Mouse (Mus musculus): ENCODE measurements around the gene Macrod1.

The Macrod1 gene

DNA sequence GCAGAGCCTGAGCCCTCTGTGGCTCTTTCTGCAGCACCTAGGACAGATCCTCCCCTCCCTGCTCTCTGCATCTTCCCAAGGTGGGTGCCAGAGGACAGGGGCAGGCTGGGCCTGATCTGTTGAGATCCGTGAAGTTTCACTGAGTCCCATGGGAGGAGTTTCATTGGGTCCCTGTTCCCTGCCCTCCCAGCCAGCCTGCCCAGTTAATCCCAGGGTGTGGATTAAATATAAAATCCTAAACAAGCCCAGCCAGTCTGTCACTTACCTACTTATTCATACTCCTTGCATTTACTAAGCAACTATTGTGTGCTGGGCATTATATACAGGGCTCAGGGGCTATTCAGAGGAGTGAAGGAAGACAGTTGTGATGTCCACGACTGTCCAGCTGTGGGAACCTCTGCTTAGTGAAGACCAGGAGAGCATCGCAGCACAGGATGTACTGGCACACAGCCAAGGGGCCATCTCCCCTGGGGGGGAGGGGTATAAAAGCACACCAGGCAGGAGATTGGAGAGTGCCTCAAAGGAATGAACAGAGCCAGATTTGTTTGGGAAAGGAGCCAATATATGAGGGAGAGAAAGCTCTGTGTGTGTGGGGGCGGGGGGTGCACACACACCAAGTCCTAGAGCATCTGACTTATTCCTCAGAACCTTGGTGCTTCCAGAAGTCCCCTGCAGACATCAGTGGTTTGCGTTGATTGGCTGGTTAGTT, 85.8 kb downstream of the Macrod1 start:
- no peak for DNase-seq (ENCODE audit: extremely low spot score)

DNA sequence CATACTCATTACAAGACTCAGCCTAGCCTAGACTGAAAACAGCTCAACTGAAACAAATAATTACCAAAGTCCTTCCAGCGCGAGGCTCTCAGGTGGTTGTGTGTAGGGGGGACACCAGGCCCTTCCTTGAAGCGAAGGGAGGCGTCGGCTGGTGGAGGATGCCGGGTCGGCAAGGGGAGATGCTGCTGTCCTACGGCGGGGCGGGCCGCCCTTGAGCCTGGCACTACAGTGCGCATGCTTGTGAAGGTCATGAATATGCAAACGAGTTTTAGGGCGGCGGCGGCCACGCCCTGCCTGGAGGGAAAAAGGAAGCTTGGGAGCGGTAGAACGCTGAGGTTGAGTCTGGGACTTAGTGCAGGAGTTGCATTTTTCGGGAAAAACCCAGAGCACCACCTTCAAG, 87.2 kb downstream of the Macrod1 start:
- peak; percentile 75 for DNase-seq (ENCODE audit: extremely low spot score)

DNA sequence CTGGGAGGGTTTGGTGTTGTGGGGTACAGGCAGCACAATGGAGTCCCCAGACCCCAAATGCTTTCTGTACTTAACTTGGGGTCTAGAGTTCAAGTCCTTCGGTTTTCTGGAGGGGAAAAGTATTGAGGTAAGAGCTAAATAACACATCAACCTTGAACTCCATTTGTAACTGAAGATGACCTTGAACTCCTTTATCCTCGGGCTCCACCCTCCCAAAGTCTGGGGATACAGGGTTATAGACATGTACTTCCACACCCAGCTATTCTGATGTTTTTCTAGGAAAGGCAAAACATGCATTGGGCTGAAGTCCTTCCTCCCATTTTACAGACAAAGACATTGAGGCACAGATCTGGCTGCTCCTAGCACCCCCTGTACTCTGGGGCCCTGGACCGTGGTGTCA, 87.8 kb downstream of the Macrod1 start:
- DNase-seq (ENCODE audit: extremely low spot score), result no peak

DNA sequence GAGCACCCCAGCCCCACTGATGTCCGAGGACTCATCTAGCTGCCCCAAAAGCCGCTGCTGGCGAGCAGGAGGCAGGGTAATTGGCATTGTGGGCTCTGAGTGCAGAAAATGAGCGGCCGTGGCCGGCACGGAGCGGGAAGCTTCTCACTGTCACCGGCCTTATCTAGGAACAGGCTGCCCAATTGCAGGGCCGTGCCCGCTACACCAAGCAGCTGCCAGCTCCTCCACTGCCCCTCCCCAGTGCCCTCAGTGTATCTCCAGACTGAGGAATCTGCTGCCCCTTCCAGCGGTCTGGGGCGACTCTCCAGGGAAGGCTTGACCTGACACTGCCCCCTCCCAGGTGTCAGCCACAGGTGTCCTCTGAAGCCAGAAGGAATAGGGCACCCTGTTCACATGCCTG, 89.8 kb downstream of the Macrod1 start:
- no peak for DNase-seq (ENCODE audit: extremely low spot score)

DNA sequence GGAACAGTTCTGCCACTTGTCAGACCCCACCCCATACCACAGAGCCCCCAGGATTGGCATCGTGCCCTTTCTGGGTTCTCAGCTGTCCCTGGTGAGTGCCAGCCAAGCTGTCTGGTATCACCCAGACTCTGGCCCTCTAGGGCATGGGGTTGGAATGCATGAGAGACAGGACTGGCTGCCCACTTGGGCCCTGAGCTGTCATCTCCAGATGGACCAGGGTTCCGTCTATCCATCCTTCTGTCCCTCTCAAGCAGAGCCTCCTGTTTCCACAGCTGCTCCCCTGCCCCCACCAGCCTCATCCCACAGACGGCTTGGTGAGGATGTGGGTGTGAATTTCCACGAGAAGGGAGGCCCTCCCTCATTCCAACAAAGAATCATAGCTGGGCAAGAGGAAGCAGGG, 91.5 kb downstream of the Macrod1 start:
- DNase-seq (ENCODE audit: extremely low spot score), result no peak

DNA sequence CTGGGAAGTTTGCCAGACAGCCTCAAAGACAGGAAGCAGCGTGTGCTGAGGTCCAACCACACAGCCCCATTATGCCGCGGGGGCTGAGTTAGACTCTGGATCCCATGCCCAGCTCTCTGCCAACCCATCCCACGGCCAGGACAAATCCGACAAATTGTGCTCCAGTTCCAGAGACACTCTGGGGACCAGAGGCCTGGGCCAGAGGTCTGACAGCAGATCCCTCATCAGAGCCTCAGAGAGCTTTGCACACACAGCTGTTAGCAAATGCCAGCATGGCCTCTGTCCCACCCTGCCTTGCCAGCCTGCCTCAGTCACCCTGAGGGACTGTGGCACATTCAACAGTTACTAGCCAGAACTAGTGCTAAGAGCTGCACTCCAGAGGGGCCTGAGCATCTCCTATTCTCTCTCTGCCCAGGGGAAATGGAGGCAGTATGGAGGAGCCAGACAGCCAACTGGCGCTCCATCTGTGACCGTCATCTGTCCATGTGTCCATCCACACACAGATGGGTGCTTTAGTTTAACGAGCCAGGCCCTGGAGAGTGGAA, 92.0 kb downstream of the Macrod1 start:
- no peak for DNase-seq (ENCODE audit: extremely low spot score)

DNA sequence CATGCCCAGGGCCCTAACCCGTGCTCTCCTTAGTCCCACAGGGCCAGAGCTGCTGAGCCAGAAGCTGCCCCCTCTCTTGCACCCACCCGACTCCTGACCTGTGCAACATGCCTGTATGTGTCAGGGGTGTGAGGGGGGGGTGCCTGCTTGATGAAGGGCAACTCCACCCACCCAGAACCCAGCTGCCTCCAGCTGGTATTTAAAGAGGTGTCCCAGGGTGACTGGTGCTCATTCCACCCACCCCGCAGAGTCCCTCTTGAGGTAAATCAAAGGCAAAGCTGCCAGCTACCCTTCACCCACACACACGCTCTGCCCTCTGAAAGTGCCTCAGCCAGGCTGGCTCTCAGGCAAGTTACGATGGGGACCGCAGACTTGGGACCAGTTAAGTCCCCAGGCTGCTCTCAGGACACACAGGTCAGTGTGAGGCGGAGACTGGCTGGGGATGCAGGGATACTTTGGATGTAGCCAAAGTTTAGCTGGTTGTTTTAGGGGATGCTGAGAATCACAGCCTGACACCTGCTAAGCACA, 92.6 kb downstream of the Macrod1 start:
- no peak for DNase-seq (ENCODE audit: extremely low spot score)

DNA sequence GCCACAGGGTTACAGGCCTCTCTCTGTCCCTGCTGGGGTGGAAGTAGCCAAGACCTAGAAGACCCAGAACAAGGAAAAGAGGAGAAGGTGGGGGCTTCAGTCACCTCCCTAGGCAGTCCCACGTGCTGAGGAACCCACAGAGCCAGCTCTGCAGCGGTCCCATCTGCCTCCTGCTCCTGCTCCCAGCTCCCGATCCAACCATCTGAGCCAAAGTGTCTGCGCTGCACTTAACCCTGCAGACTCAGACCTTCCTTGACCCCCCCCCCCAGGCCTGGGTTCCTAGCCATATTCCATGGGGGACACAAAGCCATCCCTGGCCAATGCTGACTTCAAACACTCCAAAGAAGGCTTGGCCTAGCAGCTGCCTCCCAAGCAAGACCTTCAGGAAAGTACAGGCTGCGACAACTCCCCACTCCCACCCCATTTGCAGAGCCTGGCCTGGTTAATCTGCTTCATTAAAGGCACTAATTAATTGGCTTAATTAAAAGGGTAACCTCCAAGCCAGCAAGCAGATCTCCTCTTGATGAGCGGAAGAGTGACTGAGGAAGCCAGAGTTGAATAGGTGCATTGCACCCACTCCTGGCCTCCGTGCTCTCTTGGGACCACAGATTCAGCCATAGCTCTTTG, 94.8 kb downstream of the Macrod1 start:
- no peak for DNase-seq (ENCODE audit: extremely low spot score)

DNA sequence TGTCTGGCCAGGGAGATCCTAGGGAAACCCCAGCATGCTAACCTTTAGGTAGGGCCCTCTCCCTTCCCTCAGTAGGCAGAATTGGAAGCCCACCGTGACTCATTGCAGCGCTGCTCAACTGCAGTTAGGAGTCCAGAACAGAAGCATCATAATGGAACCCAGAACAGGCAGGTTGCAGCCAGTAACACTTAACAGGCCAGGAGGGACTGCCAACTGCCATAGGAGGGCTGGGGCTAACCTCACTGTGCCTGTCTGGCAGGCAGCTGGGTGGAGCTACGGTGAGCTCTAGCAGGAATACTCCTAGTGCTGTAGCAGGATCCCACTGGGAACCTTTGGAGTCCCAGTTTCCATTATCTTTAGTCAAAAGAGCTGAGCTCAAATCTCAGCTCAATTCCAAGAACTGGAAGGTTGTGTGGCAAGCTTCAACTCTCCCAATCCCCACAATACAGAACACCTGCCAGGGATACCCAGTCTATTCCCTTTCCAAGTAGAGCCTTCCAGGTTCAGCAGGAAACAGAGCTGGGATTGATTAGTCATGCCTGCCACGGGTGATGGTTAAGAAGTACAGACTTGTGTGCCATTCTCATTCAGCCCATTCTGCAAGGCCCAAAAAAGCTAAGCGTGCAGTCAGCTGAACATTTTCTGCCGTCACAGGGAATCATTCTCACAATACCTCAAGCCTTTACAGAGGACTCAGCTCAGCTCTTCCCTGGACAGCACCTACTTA, 95.5 kb downstream of the Macrod1 start:
- DNase-seq (ENCODE audit: extremely low spot score), result no peak

DNA sequence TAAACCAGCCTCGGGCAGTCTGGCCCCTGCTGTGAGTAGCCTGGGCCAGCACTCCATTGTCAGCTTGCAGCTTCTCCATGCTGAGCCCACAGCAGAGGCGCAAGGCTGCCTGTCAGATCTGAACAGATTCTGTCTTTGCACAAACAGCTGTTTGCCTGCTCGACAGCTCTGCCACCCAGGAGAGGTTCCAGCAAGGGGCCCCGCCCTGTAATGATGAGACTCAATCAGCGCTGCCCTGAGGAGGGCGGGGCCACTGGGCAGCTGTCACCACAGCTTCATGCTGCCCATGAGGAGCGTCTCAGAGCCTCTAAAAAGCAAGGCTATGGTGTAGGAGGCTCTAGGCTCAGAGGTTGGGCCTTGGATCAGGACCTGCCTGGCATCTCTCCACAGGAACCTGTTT, 96.6 kb downstream of the Macrod1 start:
- no peak for DNase-seq (ENCODE audit: extremely low spot score)

DNA sequence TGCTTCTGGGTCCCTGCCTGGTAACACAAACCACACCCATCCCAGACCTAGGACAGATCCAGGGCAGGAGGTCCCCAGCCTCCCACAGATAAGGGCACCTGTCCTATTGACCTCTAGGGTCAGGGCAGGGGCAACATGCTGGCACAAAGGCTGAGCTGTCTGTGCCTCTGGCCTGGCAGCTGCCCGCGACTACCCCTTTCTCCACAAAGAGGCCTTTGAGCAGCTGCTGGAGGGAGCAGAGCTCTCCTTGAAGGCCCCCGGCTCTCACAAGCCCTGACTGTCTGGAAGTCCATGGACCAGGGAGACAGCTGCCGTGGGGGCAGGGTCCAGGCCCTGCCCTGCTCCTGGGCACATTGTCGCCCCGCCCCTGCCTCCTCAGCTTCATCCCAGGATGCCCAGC, 98.6 kb downstream of the Macrod1 start:
- DNase-seq (ENCODE audit: extremely low spot score), result no peak

DNA sequence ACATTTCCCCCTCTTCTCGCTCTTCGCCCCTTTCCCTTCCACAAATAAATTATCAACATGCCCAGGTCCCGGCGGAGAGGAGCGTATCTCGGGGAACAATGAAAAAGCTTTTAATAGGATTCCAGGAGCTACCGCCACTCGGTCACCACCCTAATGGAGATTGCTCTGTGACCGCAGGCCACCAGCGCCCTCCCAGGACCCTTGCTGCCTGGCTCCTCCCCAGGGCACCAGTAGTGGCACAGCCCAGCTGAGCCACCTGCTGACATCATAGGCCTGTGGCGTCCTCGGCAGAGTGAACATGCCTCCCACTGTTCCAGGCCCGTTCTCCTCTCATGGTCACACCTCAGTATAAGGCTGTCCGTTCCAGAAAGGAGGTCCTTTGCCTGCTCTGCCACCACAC, 101.1 kb downstream of the Macrod1 start:
- no peak for DNase-seq (ENCODE audit: extremely low spot score)

DNA sequence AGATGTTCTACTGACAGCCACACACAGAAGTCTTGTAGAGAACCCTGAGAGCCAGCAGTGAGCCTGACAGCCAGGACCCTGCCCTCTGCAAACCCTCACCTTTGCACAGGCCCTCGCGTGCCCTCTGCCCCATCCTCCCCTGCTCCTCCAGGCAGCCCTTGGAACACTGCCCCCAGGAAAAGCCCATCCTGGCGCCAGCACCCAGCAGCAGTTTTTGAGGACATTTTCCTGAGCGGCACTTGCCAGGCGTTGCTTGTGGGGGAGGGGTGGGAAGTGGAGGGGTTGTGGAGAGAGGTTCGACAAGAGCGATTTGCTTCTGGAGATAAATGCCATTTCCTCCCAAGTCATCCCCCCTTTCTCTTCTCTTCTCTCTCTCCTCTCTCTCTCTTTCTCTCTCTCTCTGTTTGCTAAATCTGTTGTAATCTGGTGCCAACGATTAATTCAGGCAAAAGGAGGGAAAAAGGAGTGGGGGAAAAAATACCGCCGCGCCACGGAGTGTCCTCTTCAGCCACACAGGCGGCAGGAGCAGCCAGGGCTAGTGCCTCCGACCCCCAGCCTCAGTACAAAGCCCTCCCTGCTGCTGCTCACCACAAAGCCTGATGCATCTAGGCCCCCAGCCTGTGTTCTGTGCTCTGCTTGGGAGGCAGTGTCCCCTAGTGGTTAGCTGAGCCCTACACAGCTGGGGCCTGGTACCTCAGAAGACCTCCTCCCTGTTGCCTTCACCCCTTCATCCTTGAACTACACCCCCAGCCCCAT, 103.7 kb downstream of the Macrod1 start:
- peak; percentile 64 for DNase-seq (ENCODE audit: extremely low spot score)

DNA sequence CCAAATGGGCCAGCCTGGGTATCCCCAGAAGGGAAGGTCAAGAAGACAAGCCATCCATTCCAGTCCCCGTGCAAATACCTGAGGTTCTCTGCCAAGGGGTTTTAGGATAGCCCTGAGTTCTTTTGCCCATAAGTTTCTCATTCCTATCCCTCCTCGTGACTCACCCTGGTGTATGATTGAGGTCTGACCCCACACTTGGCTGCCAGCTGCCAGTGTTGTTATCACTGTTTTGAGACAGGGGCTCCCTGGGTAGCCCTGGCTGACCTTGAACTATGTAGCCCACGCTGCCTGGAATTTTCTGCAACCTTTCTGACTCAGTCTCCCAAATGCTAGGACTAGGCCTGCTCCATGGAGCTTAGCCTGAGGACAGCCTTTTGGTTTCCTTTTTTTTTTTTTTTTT, 104.5 kb downstream of the Macrod1 start:
- no peak for DNase-seq (ENCODE audit: extremely low spot score)

DNA sequence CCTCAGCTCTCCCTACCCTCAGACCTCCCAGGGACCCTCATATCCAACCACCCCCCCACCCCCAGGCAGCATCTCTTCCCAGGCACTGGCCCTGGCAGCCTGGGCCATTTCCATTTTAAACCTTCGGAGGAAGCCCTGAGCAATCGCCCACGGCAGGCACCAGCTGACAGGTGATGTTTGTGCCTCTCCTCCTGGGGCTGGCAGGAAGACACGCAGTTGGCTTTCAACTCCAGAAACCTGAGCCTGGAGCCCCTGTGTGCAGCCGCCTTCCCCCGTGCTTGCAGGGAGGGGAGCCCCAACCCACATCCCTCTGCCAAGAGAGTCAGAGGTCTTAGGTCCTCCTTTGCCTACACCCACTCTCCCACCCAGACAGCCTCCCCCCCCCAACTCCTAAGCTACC, 107.6 kb downstream of the Macrod1 start:
- no peak for DNase-seq (ENCODE audit: extremely low spot score)

DNA sequence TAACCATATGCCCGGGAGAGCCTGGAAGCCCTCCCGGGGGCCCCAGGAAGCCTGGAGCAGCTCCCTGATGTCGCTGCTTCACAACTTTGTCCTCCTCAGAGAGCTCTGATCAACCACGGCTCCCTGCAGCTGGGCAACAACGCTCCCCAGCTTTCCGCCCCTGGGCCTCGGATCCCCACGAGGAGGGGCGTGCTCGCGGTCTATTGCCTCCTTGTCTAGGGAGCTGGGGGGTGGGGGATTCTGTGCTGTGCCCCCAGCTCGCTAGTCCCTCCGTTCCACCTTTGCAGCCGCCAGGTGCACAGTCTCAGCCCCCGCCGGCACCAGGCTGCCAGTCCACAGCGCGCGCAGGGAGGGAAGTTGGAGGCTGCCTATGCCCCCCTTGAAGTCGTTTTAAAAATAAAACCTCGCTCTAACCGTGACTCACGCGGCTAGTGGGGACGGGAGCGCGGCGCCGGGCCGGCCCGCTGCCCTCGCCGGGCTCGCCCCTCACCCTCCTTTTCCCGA, 108.3 kb downstream of the Macrod1 start:
- peak; percentile 38 for DNase-seq (ENCODE audit: extremely low spot score)

DNA sequence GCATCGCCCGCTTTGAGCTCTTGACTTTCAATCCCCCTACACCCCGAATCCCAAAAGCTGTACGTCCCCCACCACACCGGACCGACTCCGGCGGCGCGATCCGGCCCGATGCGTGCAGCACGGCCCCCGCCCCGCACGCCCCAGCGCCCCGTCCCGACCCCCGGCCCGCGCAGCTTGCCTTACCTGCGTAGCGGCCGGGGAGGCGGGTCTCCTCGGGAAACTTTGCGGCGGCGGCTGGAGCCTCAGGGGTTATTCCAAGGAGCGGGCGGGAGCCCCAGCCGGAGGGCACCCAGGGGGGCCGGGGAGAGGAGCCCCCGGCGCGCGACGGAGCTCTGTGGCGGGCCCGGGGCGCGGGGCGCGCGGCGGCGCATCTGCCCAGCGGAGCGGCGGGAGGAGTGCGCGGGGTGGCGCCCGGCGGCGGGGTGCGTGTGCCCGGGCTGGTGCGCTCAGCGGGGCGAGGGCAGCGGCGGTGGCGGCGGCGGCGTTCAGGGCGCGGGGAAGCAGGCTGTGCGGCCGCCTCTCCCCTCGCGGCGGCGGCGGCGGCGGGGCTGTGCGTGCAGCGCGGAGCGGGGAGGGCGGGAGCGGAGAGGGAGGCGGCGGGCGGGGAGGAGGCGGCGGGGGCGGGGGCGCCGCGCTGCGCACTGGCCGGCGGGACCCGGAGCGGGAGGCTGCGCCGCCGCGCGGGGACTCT, 109.0 kb downstream of the Macrod1 start:
- DNase-seq (ENCODE audit: extremely low spot score), result peak; percentile 52

DNA sequence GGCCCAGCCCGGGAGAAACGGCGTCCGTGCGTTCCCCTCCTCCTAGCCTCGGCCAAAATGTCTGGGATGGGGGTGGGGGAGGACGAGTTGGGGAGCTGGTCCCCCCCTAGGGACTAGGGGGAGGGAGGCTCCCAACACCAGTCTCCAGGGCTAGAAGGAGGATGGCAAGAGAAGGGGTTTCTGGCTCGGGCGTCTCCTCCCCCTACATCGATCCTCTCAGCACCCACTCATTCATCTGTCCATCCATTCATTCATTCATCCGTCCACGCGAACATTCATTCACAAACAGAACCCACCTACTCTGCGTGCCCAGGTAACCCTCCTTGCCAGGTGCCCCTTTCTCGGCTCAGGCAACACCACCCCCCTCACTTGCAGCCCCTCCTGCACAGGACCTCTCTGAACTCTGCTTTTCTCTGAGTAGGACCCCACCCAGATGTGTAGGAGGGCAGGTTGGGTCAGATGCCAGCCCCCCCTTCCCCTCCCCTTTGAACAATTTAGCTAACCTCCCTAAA, 109.6 kb downstream of the Macrod1 start:
- DNase-seq (ENCODE audit: extremely low spot score), result no peak

DNA sequence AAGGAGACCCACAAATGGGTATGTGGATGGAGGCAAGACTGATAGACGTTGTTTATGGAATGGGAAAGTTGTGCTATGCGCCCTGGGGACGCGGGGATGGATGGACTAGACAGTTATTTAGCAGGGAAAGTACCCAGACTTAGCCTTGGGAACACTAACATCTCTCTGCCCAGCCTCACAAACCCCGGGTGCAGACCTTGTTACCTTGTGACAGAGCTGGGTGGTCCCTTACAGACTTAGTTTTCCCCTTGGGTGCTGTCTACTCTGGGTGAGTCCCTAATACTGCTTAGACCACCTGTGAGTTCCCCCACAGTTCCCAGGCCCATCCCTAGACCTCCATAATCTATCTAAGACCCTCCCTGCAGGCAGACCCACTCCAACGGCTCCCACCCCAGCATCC, 110.2 kb downstream of the Macrod1 start:
- no peak for DNase-seq (ENCODE audit: extremely low spot score)

DNA sequence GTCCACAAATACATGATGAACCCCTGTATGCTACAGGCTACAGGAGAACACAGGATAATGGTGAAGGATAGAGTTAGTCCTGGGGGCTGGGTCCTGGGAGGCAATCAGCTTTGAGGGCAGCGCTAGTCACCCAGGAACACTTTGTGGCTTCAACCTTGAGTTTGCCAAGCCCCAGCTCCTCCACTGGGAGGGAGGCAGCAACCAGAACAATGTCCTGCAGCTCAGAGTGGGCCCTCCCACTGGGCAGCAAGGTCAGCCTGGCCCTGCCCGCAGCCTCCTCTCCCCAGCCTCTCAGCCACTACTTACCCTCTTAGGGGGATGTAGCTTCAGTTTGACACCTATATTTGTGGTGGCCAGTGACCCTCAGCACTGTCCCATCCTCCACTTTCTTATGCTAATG, 111.8 kb downstream of the Macrod1 start:
- DNase-seq (ENCODE audit: extremely low spot score), result no peak

DNA sequence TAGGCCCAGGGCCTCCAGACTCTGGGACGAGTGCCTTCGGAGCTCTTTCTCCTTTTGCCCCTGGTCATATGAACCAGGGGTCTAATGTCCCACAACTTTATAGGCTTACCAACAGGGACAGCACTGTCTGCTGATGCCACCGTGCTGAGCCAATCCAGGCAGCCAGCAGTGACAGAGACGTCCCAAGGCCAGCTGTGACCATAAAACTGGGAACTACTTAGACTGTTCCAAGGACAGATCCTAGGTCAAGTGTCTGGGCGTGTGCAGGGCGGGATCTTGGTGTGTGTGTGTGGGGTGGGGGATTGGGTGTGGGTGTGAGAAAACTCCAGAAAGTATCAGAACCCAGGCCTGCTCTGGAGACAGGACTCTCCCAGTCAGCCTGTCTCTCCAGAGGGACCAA, 114.3 kb downstream of the Macrod1 start:
- no peak for DNase-seq (ENCODE audit: extremely low spot score)

Data from embryo, embryonic 9.5 days (tissue).